Mouse (Mus musculus) ES-Bruce4 (cell line): ENCODE results near the gene Glis3.

Experiments used
- CTCF ChIP-seq: IDR thresholded peaks from one replicate; pipeline ENCODE4 v1.8.1; 2011; ENCODE audit warnings: low read depth, low read length
- POLR2A ChIP-seq: IDR thresholded peaks from one replicate; pipeline ENCODE4 v1.8.1; 2011; ENCODE audit warnings: low read length; ENCODE audit not compliant: insufficient read depth

GRCm38 (mm10) chr19:28679776-28680391 is at the start of gene Glis3:
- TF ChIP-seq POLR2A, result no peak
- TF ChIP-seq CTCF, result no peak
